Comparison of ENCODE assay signal across 9 mouse cellular contexts in the genomic region with DNA sequence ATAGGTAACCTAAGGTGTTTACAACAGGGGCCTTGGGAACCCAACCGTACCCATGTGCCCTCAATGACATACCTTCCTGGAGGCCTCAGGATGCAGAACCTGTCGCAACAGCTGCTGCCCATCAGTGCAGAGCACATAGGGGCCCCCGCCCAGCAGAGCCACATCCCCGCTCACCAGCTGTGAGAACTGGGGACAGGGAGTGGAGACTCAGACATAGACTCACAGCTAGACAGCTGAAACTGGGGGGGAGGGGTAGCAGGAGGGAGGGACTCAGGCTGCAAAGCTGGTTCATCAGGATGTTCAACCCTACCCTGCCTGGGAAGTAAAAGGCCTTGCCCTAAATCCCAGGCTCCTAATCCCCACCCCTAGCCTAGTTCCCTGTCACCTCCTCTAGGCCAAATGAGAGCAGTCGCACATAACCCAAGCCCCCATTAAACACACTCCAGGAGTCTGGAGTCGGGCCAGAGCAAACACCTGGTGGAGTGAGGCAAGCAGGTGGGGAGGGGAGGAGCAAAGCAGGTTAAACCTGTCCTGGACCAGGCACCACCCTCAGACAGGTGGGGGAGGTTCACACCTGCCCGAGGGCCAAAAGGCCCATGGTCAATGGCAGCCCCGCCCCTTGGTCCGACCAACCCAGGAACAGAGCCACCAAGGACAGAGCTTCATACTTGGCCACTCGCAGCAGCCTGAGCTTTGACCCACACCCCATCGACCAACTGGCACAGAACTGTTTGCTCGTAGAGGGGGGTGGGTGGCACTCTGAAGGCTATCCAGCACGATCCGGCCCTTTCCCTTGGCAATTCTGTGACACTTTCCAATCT. TPM values are rescaled to one million over a fixed set of nuclear protein-coding genes. Genes with fewer than 3 reads are reported as not detected.
DNase-seq lines count a peak whose midpoint lies in the region; ATAC-seq lines count a peak whose summit lies in the region.
"Had no signal": no experiment of that assay in that cellular context is flagged by ENCODE, and none has a peak within 500 bp of the region (broad histone marks: within the 10 kb centered on the region; RNA-seq: fewer than 3 reads in every experiment).

No protein-coding gene starts in this region.

- ATAC-seq in kidney, embryonic 16.5 days (ENCODE audit: low FRiP score, low TSS enrichment): peak; percentile 69
- peak; percentile 79 for ATAC-seq in lung, embryonic 16.5 days (ENCODE audit: low read depth)
- ATAC-seq in forebrain, embryonic 15.5 days (replicated peaks): no peak

- H3K4me2 ChIP-seq in kidney, embryonic 16.5 days (replicated peaks; ENCODE audit: low read depth, low read length): peak overlapping the region; percentile 85
- peak overlapping the region; percentile 68 for H3K4me2 ChIP-seq in lung, embryonic 16.5 days (ENCODE audit: low read depth, low read length)
- H3K4me2 ChIP-seq in forebrain, embryonic 15.5 days (replicated peaks): no peak overlapping the region

- peak; percentile 66 for DNase-seq in thymus, postnatal 0 days (ENCODE audit: low spot score)
- no peak for DNase-seq in thymus, adult 18-20 months
- DNase-seq in frontal cortex, postnatal 25 days (ENCODE audit: low spot score in 2 of 2): no peak
- DNase-seq in adrenal gland, adult 18-20 months (ENCODE audit: low spot score in 2 of 2): no peak
- no peak for DNase-seq in layer of hippocampus, postnatal 10 days (ENCODE audit: low spot score in 2 of 2)

- H3K4me3 ChIP-seq in kidney, embryonic 16.5 days (ENCODE audit: low read length): peak overlapping the region; percentile 61
- H3K4me3 ChIP-seq in lung, embryonic 16.5 days (ENCODE audit: low read length): peak overlapping the region; percentile 64
- H3K4me3 ChIP-seq in forebrain, embryonic 15.5 days: no peak overlapping the region

- H3K9ac ChIP-seq in kidney, embryonic 16.5 days (replicated peaks; ENCODE audit: low read length): peak overlapping the region; percentile 70
- H3K9ac ChIP-seq in lung, embryonic 16.5 days (ENCODE audit: low read length): peak overlapping the region; percentile 68
- no peak overlapping the region for H3K9ac ChIP-seq in forebrain, embryonic 15.5 days (replicated peaks)

- 9% methylated on average over 14 of the region's 14 CpGs for WGBS in kidney, embryonic 16.5 days
- WGBS in lung, embryonic 16.5 days: 15% methylated on average over 14 of the region's 14 CpGs
- WGBS in forebrain, embryonic 15.5 days: 29% methylated on average over 14 of the region's 14 CpGs

- H3K4me1 ChIP-seq in kidney, embryonic 16.5 days (ENCODE audit: insufficient read depth, low read length): peaks cover 40% of the 10 kb centered on the region; the same call in 1 of the 2 replicates
- peaks cover 7% of the 10 kb centered on the region; the same call in 1 of the 2 replicates for H3K4me1 ChIP-seq in lung, embryonic 16.5 days (replicated peaks; ENCODE audit: control insufficient read depth, insufficient read depth, low read length)
- H3K4me1 ChIP-seq in forebrain, embryonic 15.5 days: peaks cover 32% of the 10 kb centered on the region

- peaks cover 16% of the 10 kb centered on the region for H3K36me3 ChIP-seq in kidney, embryonic 16.5 days (ENCODE audit: insufficient read depth, low read length)
- H3K36me3 ChIP-seq in lung, embryonic 16.5 days (ENCODE audit: control insufficient read depth, insufficient read depth, low read length): peaks cover 17% of the 10 kb centered on the region
- H3K36me3 ChIP-seq in forebrain, embryonic 15.5 days: 0 out of 2 replicates have a peak, but pooled peaks cover 2% of the 10 kb centered on the region

- peaks cover 26% of the 10 kb centered on the region for H3K27me3 ChIP-seq in kidney, embryonic 16.5 days (ENCODE audit: insufficient read depth, low read length)
- peaks cover 23% of the 10 kb centered on the region for H3K27me3 ChIP-seq in lung, embryonic 16.5 days (ENCODE audit: control insufficient read depth, insufficient read depth, low read depth, low read length)
- peaks cover 57% of the 10 kb centered on the region for H3K27me3 ChIP-seq in forebrain, embryonic 15.5 days

- H3K9me3 ChIP-seq in kidney, embryonic 16.5 days (ENCODE audit: low read length): no peaks in the 10 kb centered on the region
- no peaks in the 10 kb centered on the region for H3K9me3 ChIP-seq in lung, embryonic 16.5 days (ENCODE audit: control insufficient read depth, low read length)
- H3K9me3 ChIP-seq in forebrain, embryonic 15.5 days: no peaks in the 10 kb centered on the region

- peak overlapping the region; percentile 86 for H3K27ac ChIP-seq in kidney, embryonic 16.5 days (ENCODE audit: low read length)
- H3K27ac ChIP-seq in lung, embryonic 16.5 days (ENCODE audit: low read length): peak overlapping the region; percentile 86
- no peak overlapping the region for H3K27ac ChIP-seq in forebrain, embryonic 15.5 days (replicated peaks)
- H3K27ac ChIP-seq: macrophage had no signal

RNA-seq across cellular contexts. Expression of a gene that starts 1.8 kb away (rescaled TPM):
- polyA plus RNA-seq in thymus, postnatal 0 days (2015; fragmentation: Nextera tagmentation; extraction: Ambion mirVana): 8.8 and 9.6 TPM in 2 replicates
- 24.3 and 28.5 TPM in 2 replicates for polyA plus RNA-seq in kidney, embryonic 16.5 days (2015; fragmentation: Nextera tagmentation; extraction: Ambion mirVana)
- 62.7 and 62.8 TPM in 2 replicates for polyA plus RNA-seq in lung, embryonic 16.5 days (2015; fragmentation: Nextera tagmentation; extraction: Ambion mirVana)
- 1 to 10 TPM in 1 of 2 experiments, under 1 TPM in 1; 0.61 to 1.5 TPM for total RNA-seq in adrenal gland, adult 18-20 months (2021)
- 0.06 and 0.23 TPM in 2 replicates for polyA plus RNA-seq in forebrain, embryonic 15.5 days (2015; fragmentation: Nextera tagmentation; extraction: Ambion mirVana)
- total RNA-seq in layer of hippocampus, postnatal 10 days (2021): under 1 TPM in 1 of 2 experiments, not detected in 1; 0.29 TPM
- polyA plus RNA-seq: macrophage had no signal

RNA-seq across cellular contexts. Expression of a gene that starts 15.2 kb away (rescaled TPM):
- 11.0 and 11.7 TPM in 2 replicates for polyA plus RNA-seq in thymus, postnatal 0 days (2015; fragmentation: Nextera tagmentation; extraction: Ambion mirVana)
- polyA plus RNA-seq in kidney, embryonic 16.5 days (2015; fragmentation: Nextera tagmentation; extraction: Ambion mirVana): 14.9 and 15.6 TPM in 2 replicates
- polyA plus RNA-seq in lung, embryonic 16.5 days (2015; fragmentation: Nextera tagmentation; extraction: Ambion mirVana): 12.8 and 12.9 TPM in 2 replicates
- 10 to 100 TPM; 19.8 to 28.8 TPM for total RNA-seq in adrenal gland, adult 18-20 months (2021)
- polyA plus RNA-seq in forebrain, embryonic 15.5 days (2015; fragmentation: Nextera tagmentation; extraction: Ambion mirVana): 16.6 and 20.1 TPM in 2 replicates
- 10 to 100 TPM; 18.7 to 20.1 TPM for total RNA-seq in layer of hippocampus, postnatal 10 days (2021)

RNA-seq across cellular contexts. Expression of a gene that starts 33.7 kb away (rescaled TPM):
- polyA plus RNA-seq in thymus, postnatal 0 days (2015; fragmentation: Nextera tagmentation; extraction: Ambion mirVana): 86.2 and 87.1 TPM in 2 replicates
- 49.9 and 52.4 TPM in 2 replicates for polyA plus RNA-seq in kidney, embryonic 16.5 days (2015; fragmentation: Nextera tagmentation; extraction: Ambion mirVana)
- 41.3 and 41.7 TPM in 2 replicates for polyA plus RNA-seq in lung, embryonic 16.5 days (2015; fragmentation: Nextera tagmentation; extraction: Ambion mirVana)
- total RNA-seq in adrenal gland, adult 18-20 months (2021): 10 to 100 TPM; 21.5 to 28.0 TPM
- polyA plus RNA-seq in forebrain, embryonic 15.5 days (2015; fragmentation: Nextera tagmentation; extraction: Ambion mirVana): 62.2 and 69.2 TPM in 2 replicates
- total RNA-seq in layer of hippocampus, postnatal 10 days (2021): 10 to 100 TPM; 23.2 to 26.2 TPM
